Mouse (Mus musculus) brown adipose tissue, adult 24 weeks (tissue): Measurements from ENCODE around the gene Grik5. TPM values are rescaled to one million over a fixed set of nuclear protein-coding genes. Genes with fewer than 3 reads are reported as not detected.
A peak's percentile ranks its signal among the peaks of the same experiment; 100 is the strongest.

ENCODE experiments used
- H3K27ac ChIP-seq: fragments of 200-500 bp; replicated peaks from 2 replicates; pipeline ENCODE4 v1.5.1; 2012; ENCODE audit warnings: low read depth, mild to moderate bottlenecking, low read length
- H3K4me1 ChIP-seq: fragments of 200-500 bp; 2 replicates; pipeline ENCODE4 v1.6.1; 2012; ENCODE audit warnings: low read length, mixed read lengths; ENCODE audit not compliant: control insufficient read depth, insufficient read depth, insufficient read length
- H3K4me3 ChIP-seq: fragments of 200-500 bp; 2 replicates; pipeline ENCODE4 v1.5.1; 2012; ENCODE audit warnings: low read depth, mild to moderate bottlenecking, low read length, moderate library complexity; ENCODE audit not compliant: insufficient read depth
- polyA plus RNA-seq: library from polyadenylated mRNA; stranded (reverse); fragments of >200 nt; gene quantifications from 2 replicates; pipeline ENCODE4 v1.2.4, GENCODE M21; 2012; ENCODE audit not compliant: missing spikeins, insufficient read depth, insufficient read length

Gene Grik5
- polyA plus RNA-seq, 1 experiment, result 2.8 TPM

- Histone ChIP-seq H3K4me3 (no peak overlapping the region), H3K4me1 (no peaks in the 10 kb centered on the region), H3K27ac (no peak overlapping the region)
Measured at GRCm38 (mm10) chr7:25003291-25003690, 68.9 kb downstream of the Grik5 start.

- H3K4me1 ChIP-seq, result no peaks in the 10 kb centered on the region
Measured at GRCm38 (mm10) chr7:25000711-25001110, 71.4 kb downstream of the Grik5 start.

GRCm38 (mm10) chr7:25000211-25000610 is 71.9 kb downstream of the Grik5 start:
- Histone ChIP-seq H3K27ac (no peak overlapping the region), H3K4me1 (no peaks in the 10 kb centered on the region), H3K4me3 (no peak overlapping the region)

More at GRCm38 (mm10) chr7:25000711-25001110, 71.4 kb downstream of the Grik5 start:
- Histone ChIP-seq H3K4me3 (no peak overlapping the region), H3K27ac (no peak overlapping the region)

GRCm38 (mm10) chr7:24993081-24993480 is 79.1 kb downstream of the Grik5 start:
- no peak overlapping the region for H3K27ac ChIP-seq
- no peak overlapping the region for H3K4me3 ChIP-seq
- H3K4me1 ChIP-seq, result no peaks in the 10 kb centered on the region

GRCm38 (mm10) chr7:24990478-24990877 is 81.7 kb downstream of the Grik5 start:
- Histone ChIP-seq H3K4me1 (no peaks in the 10 kb centered on the region), H3K27ac (no peak overlapping the region), H3K4me3 (no peak overlapping the region)

- Histone ChIP-seq H3K27ac (no peak overlapping the region), H3K4me3 (no peak overlapping the region), H3K4me1 (no peaks in the 10 kb centered on the region)
Measured at GRCm38 (mm10) chr7:24987941-24988340, 84.2 kb downstream of the Grik5 start.

GRCm38 (mm10) chr7:24985799-24986198 is 86.3 kb downstream of the Grik5 start:
- no peak overlapping the region for H3K4me3 ChIP-seq
- no peaks in the 10 kb centered on the region for H3K4me1 ChIP-seq
- no peak overlapping the region for H3K27ac ChIP-seq

GRCm38 (mm10) chr7:24984307-24984706 is 87.8 kb downstream of the Grik5 start:
- Histone ChIP-seq H3K4me1 (no peaks in the 10 kb centered on the region), H3K27ac (no peak overlapping the region)

GRCm38 (mm10) chr7:24983396-24983795 is 88.8 kb downstream of the Grik5 start:
- H3K27ac ChIP-seq, result no peak overlapping the region
- H3K4me3 ChIP-seq, result no peak overlapping the region
- H3K4me1 ChIP-seq, result no peaks in the 10 kb centered on the region

More at GRCm38 (mm10) chr7:24984307-24984706, 87.8 kb downstream of the Grik5 start:
- no peak overlapping the region for H3K4me3 ChIP-seq

- H3K4me3 ChIP-seq, result no peak overlapping the region
- no peaks in the 10 kb centered on the region for H3K4me1 ChIP-seq
- no peak overlapping the region for H3K27ac ChIP-seq
Measured at GRCm38 (mm10) chr7:24980439-24980838, 91.7 kb downstream of the Grik5 start.

GRCm38 (mm10) chr7:24978781-24979180 is 93.4 kb downstream of the Grik5 start:
- H3K27ac ChIP-seq, result no peak overlapping the region
- no peak overlapping the region for H3K4me3 ChIP-seq
- H3K4me1 ChIP-seq, result no peaks in the 10 kb centered on the region

- Histone ChIP-seq H3K4me1 (no peaks in the 10 kb centered on the region), H3K4me3 (no peak overlapping the region), H3K27ac (no peak overlapping the region)
Measured at GRCm38 (mm10) chr7:24974893-24975595, 97.1 kb downstream of the Grik5 start.

- no peak overlapping the region for H3K27ac ChIP-seq
- H3K4me1 ChIP-seq, result no peaks in the 10 kb centered on the region
- no peak overlapping the region for H3K4me3 ChIP-seq
Measured at GRCm38 (mm10) chr7:24973902-24974301, 98.2 kb downstream of the Grik5 start.

GRCm38 (mm10) chr7:24973208-24973607 is 98.9 kb downstream of the Grik5 start:
- no peak overlapping the region for H3K4me3 ChIP-seq
- no peaks in the 10 kb centered on the region for H3K4me1 ChIP-seq
- H3K27ac ChIP-seq, result no peak overlapping the region

- Histone ChIP-seq H3K4me3 (peak within 1 kb of the TSS; percentile 82), H3K27ac (peak within 1 kb of the TSS; percentile 73), H3K4me1 (no peaks in the 10 kb centered on the region)
Measured at GRCm38 (mm10) chr7:24971972-24972893, 99.9 kb downstream of the Grik5 start, which contains the start of gene Rabac1. Gene Rabac1 (minus strand): TSS chr7:24972754.
